Mouse (Mus musculus) heart, embryonic 16.5 days (tissue): ENCODE data around the gene Zfp263. TPM values are rescaled to one million over a fixed set of nuclear protein-coding genes. Genes with fewer than 3 reads are reported as not detected.

Source experiments
- ATAC-seq: fragments of 200-750 bp; cut with Nextera tagmentation; replicated peaks from 2 replicates; pipeline ENCODE4 v1.8.0; 2017; ENCODE audit warnings: moderate number of reproducible peaks; ENCODE audit not compliant: insufficient read depth, low FRiP score; ENCODE audit errors: extremely low read depth
- H3K27ac ChIP-seq: fragments of 300-500 bp; sonication (generic); 2 replicates; pipeline ENCODE4 v1.5.1; 2014; ENCODE audit warnings: mild to moderate bottlenecking, low read length, control low read depth, moderate library complexity
- H3K27me3 ChIP-seq: fragments of 300-500 bp; sonication (generic); 2 replicates; pipeline ENCODE4 v1.6.1; 2014; ENCODE audit warnings: low read length, mixed read lengths; ENCODE audit not compliant: control insufficient read depth, insufficient read depth
- H3K36me3 ChIP-seq: fragments of 300-500 bp; sonication (generic); 2 replicates; pipeline ENCODE4 v1.6.1; 2014; ENCODE audit not compliant: control insufficient read depth, insufficient read depth
- H3K4me1 ChIP-seq: fragments of 300-500 bp; sonication (generic); 2 replicates; pipeline ENCODE4 v1.6.1; 2014; ENCODE audit warnings: low read length, mixed read lengths; ENCODE audit not compliant: control insufficient read depth, insufficient read depth
- H3K4me2 ChIP-seq: fragments of 300-500 bp; sonication (generic); 2 replicates; pipeline ENCODE4 v1.6.1; 2014; ENCODE audit warnings: low read depth, mild to moderate bottlenecking, control low read depth, low read length
- H3K4me3 ChIP-seq: fragments of 300-500 bp; sonication (generic); 2 replicates; pipeline ENCODE4 v1.5.1; 2014; ENCODE audit warnings: mild to moderate bottlenecking, control low read depth, low read length
- H3K9ac ChIP-seq: fragments of 300-500 bp; sonication (generic); 2 replicates; pipeline ENCODE4 v1.6.1; 2014; ENCODE audit warnings: low read length, control low read depth
- H3K9me3 ChIP-seq: fragments of 300-500 bp; sonication (generic); replicated peaks from 2 replicates; pipeline ENCODE4 v1.6.1; 2016; ENCODE audit warnings: low read length; ENCODE audit not compliant: control insufficient read depth
- WGBS: fragments of 180-500 bp; shearing (Covaris S2); extraction: QIAGEN DNeasy Blood & Tissue Kit; methylation state at CpG from one replicate; pipeline ENCODE4 v1.1.7; 2014; 5-methylcytosine and 5-hydroxymethylcytosine counted together
- polyA plus RNA-seq: library from polyadenylated mRNA; unstranded; fragments of >200 nt; fragmentation: Nextera tagmentation; extraction: Ambion mirVana; gene quantifications from 2 replicates; pipeline ENCODE4 v1.2.1, GENCODE M21; 2015

Zfp263 gene
- polyA plus RNA-seq, 1 experiment from 2014 or later = 33.8 TPM

DNA sequence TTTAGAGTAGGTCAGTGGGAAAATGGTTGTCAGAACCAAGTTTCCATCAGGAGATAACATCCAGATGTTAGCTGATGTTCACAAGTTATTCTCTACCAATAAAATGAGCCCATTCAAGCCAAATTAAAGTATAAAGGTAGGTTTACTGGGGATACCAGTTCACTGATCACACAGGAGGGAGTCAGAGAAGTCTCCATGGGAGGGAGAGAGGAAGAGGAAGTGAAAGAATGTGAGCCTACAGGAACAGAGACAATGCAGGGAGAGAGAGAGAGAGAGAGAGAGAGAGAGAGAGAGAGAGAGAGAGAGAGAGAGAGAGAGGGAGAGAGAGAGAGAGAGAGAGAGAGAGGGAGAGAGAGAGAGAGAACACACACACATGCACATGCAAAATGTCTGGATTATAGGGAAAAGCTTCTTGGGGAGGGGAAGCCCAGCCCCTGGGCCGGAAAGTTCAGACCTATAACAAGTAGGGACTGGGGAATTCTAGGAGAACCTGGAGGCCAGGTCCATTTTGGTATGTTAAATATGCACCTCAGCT, 10.6 kb upstream of the Zfp263 start:
- WGBS = 74% methylated on average over 1 of the region's 1 CpGs
- H3K4me2 ChIP-seq = no peak overlapping the region
- no peaks in the 10 kb centered on the region for H3K27me3 ChIP-seq
- no peaks in the 10 kb centered on the region for H3K4me1 ChIP-seq
- no peaks in the 10 kb centered on the region for H3K9me3 ChIP-seq
- no peak overlapping the region for H3K4me3 ChIP-seq
- H3K9ac ChIP-seq = no peak overlapping the region
- no peak for ATAC-seq
- H3K36me3 ChIP-seq = no peaks in the 10 kb centered on the region
- no peak overlapping the region for H3K27ac ChIP-seq

- 97% methylated on average over 6 of the region's 6 CpGs for WGBS
- Histone ChIP-seq H3K27ac (no peak overlapping the region), H3K4me2 (no peak overlapping the region), H3K36me3 (peaks cover 19% of the 10 kb centered on the region), H3K4me3 (no peak overlapping the region), H3K9me3 (no peaks in the 10 kb centered on the region), H3K9ac (no peak overlapping the region), H3K27me3 (peaks cover 2% of the 10 kb centered on the region; the same call in 1 of the 2 replicates), H3K4me1 (peaks cover 19% of the 10 kb centered on the region)
- ATAC-seq = no peak
These were observed 1.4 kb upstream of the Zfp263 start for GRCm38 (mm10) chr16:3742466-3742865.

DNA sequence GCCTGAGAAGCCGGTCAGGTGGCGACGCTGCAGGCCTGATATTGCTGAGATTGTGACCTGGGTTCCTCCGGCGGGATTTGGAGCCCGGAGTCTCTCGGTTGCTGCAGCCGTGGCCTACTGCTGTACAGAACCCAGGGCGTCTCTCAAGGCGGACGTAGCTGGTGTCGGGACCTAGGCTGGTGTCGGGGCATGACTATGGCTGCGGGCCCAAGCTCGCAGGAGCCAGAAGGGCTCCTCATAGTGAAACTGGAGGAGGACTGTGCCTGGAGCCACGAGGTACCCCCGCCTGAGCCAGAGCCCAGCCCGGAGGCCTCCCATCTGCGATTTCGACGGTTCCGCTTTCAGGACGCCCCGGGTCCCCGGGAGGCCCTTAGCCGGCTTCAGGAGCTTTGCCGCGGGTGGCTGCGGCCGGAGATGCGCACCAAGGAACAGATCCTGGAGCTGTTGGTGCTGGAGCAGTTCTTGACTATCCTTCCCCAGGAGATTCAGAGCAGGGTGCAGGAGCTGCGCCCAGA, 350 bp downstream of the Zfp263 start:
- peak overlapping the region; percentile 95 for H3K4me2 ChIP-seq
- H3K27ac ChIP-seq = peak overlapping the region; percentile 88
- WGBS = under 1% methylated on average over 32 of the region's 32 CpGs
- H3K36me3 ChIP-seq = peaks cover 35% of the 10 kb centered on the region
- peaks cover 19% of the 10 kb centered on the region for H3K4me1 ChIP-seq
- H3K9ac ChIP-seq = peak overlapping the region; percentile 87
- peaks cover 2% of the 10 kb centered on the region; the same call in 1 of the 2 replicates for H3K27me3 ChIP-seq
- peak overlapping the region; percentile 91 for H3K4me3 ChIP-seq
- H3K9me3 ChIP-seq = peaks cover 14% of the 10 kb centered on the region
- ATAC-seq = peak; percentile 42

- H3K4me3 ChIP-seq = peak overlapping the region; percentile 15
- peaks cover 26% of the 10 kb centered on the region for H3K9me3 ChIP-seq
- 0 out of 2 replicates have a peak overlapping the region, but pooled peaks have one; percentile 3 for H3K9ac ChIP-seq
- H3K4me2 ChIP-seq = peak overlapping the region; percentile 95
- H3K36me3 ChIP-seq = peaks cover 47% of the 10 kb centered on the region
- H3K27ac ChIP-seq = no peak overlapping the region
- peaks cover 19% of the 10 kb centered on the region for H3K4me1 ChIP-seq
- no peaks in the 10 kb centered on the region for H3K27me3 ChIP-seq
- ATAC-seq = no peak
- WGBS = 87% methylated on average over 4 of the region's 4 CpGs
These were observed 1.8 kb downstream of the Zfp263 start for GRCm38 (mm10) chr16:3745656-3746055.

GRCm38 (mm10) chr16:3748976-3749375, 5.1 kb downstream of the Zfp263 start:
- H3K36me3 ChIP-seq = peaks cover 63% of the 10 kb centered on the region

DNA sequence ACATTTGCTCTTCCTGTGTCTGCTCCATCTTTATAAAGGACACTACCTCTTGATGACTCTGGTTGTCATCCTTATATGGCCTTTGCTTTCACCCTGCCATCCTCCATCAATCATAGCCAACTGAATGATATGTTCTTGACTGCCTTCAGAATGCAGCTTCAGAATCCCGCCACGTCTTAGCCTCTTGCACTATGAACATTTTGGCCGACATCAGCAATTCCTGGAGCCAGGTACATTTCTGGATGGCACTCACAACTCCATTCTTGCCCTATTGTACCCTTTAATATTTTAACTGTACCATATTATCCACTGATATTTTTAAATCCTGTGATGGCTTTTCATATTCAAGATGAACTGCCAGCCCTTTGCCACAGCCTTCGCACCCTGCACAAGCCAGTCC, 27.7 kb downstream of the Zfp263 start:
- Histone ChIP-seq H3K27me3 (no peaks in the 10 kb centered on the region), H3K9ac (no peak overlapping the region), H3K36me3 (no peaks in the 10 kb centered on the region), H3K4me1 (no peaks in the 10 kb centered on the region), H3K9me3 (no peaks in the 10 kb centered on the region), H3K4me2 (no peak overlapping the region), H3K4me3 (no peak overlapping the region), H3K27ac (no peak overlapping the region)
- 90% methylated on average over 4 of the region's 4 CpGs for WGBS
- no peak for ATAC-seq

More at GRCm38 (mm10) chr16:3748976-3749375, 5.1 kb downstream of the Zfp263 start:
- Histone ChIP-seq H3K4me1 (peaks cover 16% of the 10 kb centered on the region), H3K27me3 (no peaks in the 10 kb centered on the region), H3K4me3 (no peak overlapping the region), H3K4me2 (no peak overlapping the region), H3K27ac (no peak overlapping the region), H3K9ac (no peak overlapping the region), H3K9me3 (peaks cover 32% of the 10 kb centered on the region)
- no peak for ATAC-seq
- 96% methylated on average over 3 of the region's 3 CpGs for WGBS

DNA sequence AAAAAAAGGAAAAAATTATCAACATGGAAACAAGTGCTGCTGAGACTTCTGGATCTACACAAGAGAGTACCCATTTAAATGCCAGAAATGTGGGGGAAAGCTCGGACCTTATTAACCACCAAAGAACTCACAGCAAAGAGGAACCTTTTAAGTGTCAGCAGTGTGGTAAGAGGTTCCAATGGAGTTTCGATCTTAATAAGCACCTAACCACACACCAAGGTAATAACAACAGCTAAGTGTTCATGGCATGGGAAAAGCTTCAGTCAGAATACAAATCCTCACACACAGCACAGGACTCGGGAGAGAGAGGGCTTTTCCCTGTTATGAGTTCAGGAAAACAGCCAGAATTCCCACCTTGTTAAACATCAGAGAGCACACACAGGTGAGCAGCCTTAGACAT, 32.5 kb downstream of the Zfp263 start:
- no peak overlapping the region for H3K4me2 ChIP-seq
- WGBS = 74% methylated on average over 3 of the region's 3 CpGs
- no peaks in the 10 kb centered on the region for H3K4me1 ChIP-seq
- no peak overlapping the region for H3K27ac ChIP-seq
- ATAC-seq = no peak
- H3K36me3 ChIP-seq = no peaks in the 10 kb centered on the region
- H3K9ac ChIP-seq = no peak overlapping the region
- H3K4me3 ChIP-seq = no peak overlapping the region
- no peaks in the 10 kb centered on the region for H3K27me3 ChIP-seq
- H3K9me3 ChIP-seq = no peaks in the 10 kb centered on the region

GRCm38 (mm10) chr16:3777986-3778385, 34.1 kb downstream of the Zfp263 start:
- no peak for ATAC-seq
- WGBS = 75% methylated on average over 3 of the region's 3 CpGs
- H3K9ac ChIP-seq = no peak overlapping the region
- H3K4me3 ChIP-seq = no peak overlapping the region
- no peak overlapping the region for H3K4me2 ChIP-seq
- H3K27ac ChIP-seq = no peak overlapping the region
- no peaks in the 10 kb centered on the region for H3K4me1 ChIP-seq
- no peaks in the 10 kb centered on the region for H3K36me3 ChIP-seq
- no peaks in the 10 kb centered on the region for H3K9me3 ChIP-seq
- no peaks in the 10 kb centered on the region for H3K27me3 ChIP-seq

DNA sequence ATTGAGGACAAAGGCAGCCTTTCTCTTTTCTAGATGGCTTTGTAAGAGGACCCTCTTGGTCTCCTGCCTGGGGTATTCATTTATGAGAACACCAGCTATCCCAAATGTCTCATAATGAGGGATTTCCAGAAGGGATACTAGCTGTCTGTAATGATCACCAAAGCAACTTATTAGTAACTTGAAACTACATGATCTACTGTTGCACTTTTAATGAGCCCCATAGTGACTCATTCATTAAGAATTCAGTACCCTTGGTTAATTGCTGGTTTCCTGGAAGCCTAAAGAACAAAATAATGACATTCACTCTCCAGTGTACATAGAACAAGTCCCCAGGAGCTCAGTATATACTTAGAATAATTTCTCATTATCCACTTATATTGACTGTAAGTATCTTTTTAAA, 37.3 kb downstream of the Zfp263 start:
- no peak overlapping the region for H3K9ac ChIP-seq
- H3K27ac ChIP-seq = no peak overlapping the region
- no peak overlapping the region for H3K4me3 ChIP-seq
- no peaks in the 10 kb centered on the region for H3K9me3 ChIP-seq
- no peak for ATAC-seq
- H3K27me3 ChIP-seq = no peaks in the 10 kb centered on the region
- H3K4me1 ChIP-seq = no peaks in the 10 kb centered on the region
- H3K4me2 ChIP-seq = no peak overlapping the region
- H3K36me3 ChIP-seq = no peaks in the 10 kb centered on the region
